Mouse (Mus musculus) heart, adult 9 months (tissue): ENCODE results near the gene Pou2f2.
"Not testable (repeated sequence)": the region's sequence is repeated elsewhere in the genome, so short reads cannot be mapped to it uniquely, and the experiment has no call there.

ENCODE experiments used
- DNase-seq, 2 experiments: peaks; one replicate each; pipeline ENCODE4 v3.0.0; 2022; ENCODE audit warnings: low spot score in 2 of 2

Pou2f2 gene

GRCm38 (mm10) chr7:25063900-25064299 lies 115.6 kb downstream of the Pou2f2 start:
- DNase-seq = no peak

- DNase-seq = no peak
Measured at GRCm38 (mm10) chr7:25063346-25063745, 116.2 kb downstream of the Pou2f2 start.

GRCm38 (mm10) chr7:25058836-25059235 lies 120.7 kb downstream of the Pou2f2 start:
- no peak for DNase-seq

GRCm38 (mm10) chr7:25058394-25058793 lies 121.1 kb downstream of the Pou2f2 start:
- no peak for DNase-seq

GRCm38 (mm10) chr7:25057888-25058287 lies 121.6 kb downstream of the Pou2f2 start:
- no peak for DNase-seq

- DNase-seq = no peak
Measured at GRCm38 (mm10) chr7:25056951-25057350, 122.6 kb downstream of the Pou2f2 start.

- no peak for DNase-seq
Measured at GRCm38 (mm10) chr7:25052587-25052986, 126.9 kb downstream of the Pou2f2 start.

GRCm38 (mm10) chr7:25049295-25049930 lies 130.1 kb downstream of the Pou2f2 start:
- DNase-seq = no peak

GRCm38 (mm10) chr7:25047363-25047762 lies 132.2 kb downstream of the Pou2f2 start:
- no peak for DNase-seq

- not testable (repeated sequence) for DNase-seq
Measured at GRCm38 (mm10) chr7:25044599-25044998, 134.9 kb downstream of the Pou2f2 start.

- DNase-seq = no peak
Measured at GRCm38 (mm10) chr7:25041921-25042320, 137.6 kb downstream of the Pou2f2 start.
